Mouse (Mus musculus) MEL (cell line): Measurements from ENCODE around the gene Clptm1. TPM values are rescaled to one million over a fixed set of nuclear protein-coding genes. Genes with fewer than 3 reads are reported as not detected.

Experiments
- DNase-seq: peaks from one replicate; pipeline ENCODE4 v3.0.0; 2011; ENCODE audit warnings: low read depth, low spot score
- H3K27ac ChIP-seq: 2 replicates; pipeline ENCODE4 v1.5.1; 2012; ENCODE audit warnings: low read depth, mild to moderate bottlenecking, control low read depth, low read length, moderate library complexity; ENCODE audit not compliant: control insufficient read depth
- H3K27me3 ChIP-seq, 2 experiments: fragments of 150-350 bp in 1 of 2; sonication (generic) in 1 of 2; 2 replicates each; pipeline ENCODE4 v1.6.1; 2012; ENCODE audit warnings: low read length in 2 of 2, mild to moderate bottlenecking in 2 of 2, improper control_type of control experiment in 1 of 2, moderate library complexity in 1 of 2; ENCODE audit not compliant: insufficient read depth in 2 of 2, control insufficient read depth in 1 of 2
- H3K36me3 ChIP-seq, 2 experiments: 2 replicates each; pipeline ENCODE4 v1.6.1; 2012 to 2014; ENCODE audit warnings: low read length in 2 of 2, improper control_type of control experiment in 1 of 2, inconsistent platforms in 1 of 2, mild to moderate bottlenecking in 1 of 2; ENCODE audit not compliant: insufficient read depth in 2 of 2, control insufficient read depth in 1 of 2
- H3K4me1 ChIP-seq, 2 experiments: fragments of 150-350 bp in 1 of 2; sonication (generic) in 1 of 2; 2 replicates each; pipeline ENCODE4 v1.6.1; 2012; ENCODE audit warnings: low read length in 2 of 2, improper control_type of control experiment in 1 of 2, mild to moderate bottlenecking in 1 of 2; ENCODE audit not compliant: insufficient read depth in 2 of 2, control insufficient read depth in 1 of 2
- H3K4me3 ChIP-seq, 2 experiments: fragments of 150-350 bp in 1 of 2; sonication (generic) in 1 of 2; 2 replicates each; pipeline ENCODE4 v1.5.1; 2012; ENCODE audit warnings: low read depth in 2 of 2, low read length in 2 of 2, mild to moderate bottlenecking in 2 of 2, moderate library complexity in 2 of 2, control low read depth in 1 of 2, improper control_type of control experiment in 1 of 2; ENCODE audit not compliant: control insufficient read depth in 1 of 2, insufficient read depth in 1 of 2
- H3K79me2 ChIP-seq: 2 replicates; pipeline ENCODE4 v1.6.1; 2012; ENCODE audit warnings: mild to moderate bottlenecking, low read length, moderate library complexity; ENCODE audit not compliant: control insufficient read depth, poor library complexity, insufficient read depth
- H3K9ac ChIP-seq: 2 replicates; pipeline ENCODE4 v1.6.1; 2012; ENCODE audit warnings: low read depth, mild to moderate bottlenecking, control low read depth, low read length, moderate library complexity; ENCODE audit not compliant: control insufficient read depth, poor library complexity, severe bottlenecking
- H3K9me3 ChIP-seq: fragments of 150-350 bp; sonication (generic); replicated peaks from 2 replicates; pipeline ENCODE4 v1.6.1; 2012; ENCODE audit warnings: mild to moderate bottlenecking, low read length, improper control_type of control experiment, moderate library complexity; ENCODE audit not compliant: insufficient read depth
- CHD2 ChIP-seq: IDR thresholded peaks from 2 replicates; pipeline ENCODE4 v1.6.1; 2011; ENCODE audit warnings: low read length, improper control_type of control experiment
- CTCF ChIP-seq, 3 experiments: IDR thresholded peaks in 2 of 3; conservative IDR thresholded peaks in 1 of 3; 2 replicates each; pipeline ENCODE4 v1.5.1; 2011 to 2012; ENCODE audit warnings: low read length in 3 of 3, low read depth in 2 of 3, mild to moderate bottlenecking in 2 of 3, improper control_type of control experiment in 1 of 3, inconsistent platforms in 1 of 3, mixed read lengths in 1 of 3, moderate library complexity in 1 of 3; ENCODE audit not compliant: control insufficient read depth in 1 of 3, insufficient read depth in 1 of 3, poor library complexity in 1 of 3, severe bottlenecking in 1 of 3
- JUND ChIP-seq: IDR thresholded peaks from 2 replicates; pipeline ENCODE4 v1.6.1; 2011; ENCODE audit warnings: low read depth, mild to moderate bottlenecking, improper control_type of control experiment, low read length
- MEF2A ChIP-seq: IDR thresholded peaks from 2 replicates; pipeline ENCODE4 v1.6.1; 2014; ENCODE audit warnings: low read depth, mild to moderate bottlenecking, inconsistent platforms, low read length, improper control_type of control experiment; ENCODE audit not compliant: poor library complexity, insufficient replicate concordance, severe bottlenecking; ENCODE audit errors: extremely low read depth
- RCOR1 ChIP-seq: IDR thresholded peaks from 2 replicates; pipeline ENCODE4 v1.6.1; 2012; ENCODE audit warnings: low read depth, mild to moderate bottlenecking, inconsistent platforms, low read length, improper control_type of control experiment
- polyA plus RNA-seq, 2 experiments: library from polyadenylated mRNA; stranded (reverse) in 1 of 2; unstranded in 1 of 2; fragments of >175 nt in 1 of 2; fragments of >200 nt in 1 of 2; gene quantifications; 2 replicates each; pipeline versions ENCODE4 v1.2.1 to v1.2.4; 2012; ENCODE audit warnings: low replicate concordance in 2 of 2, low read depth in 1 of 2; ENCODE audit not compliant: insufficient read length in 2 of 2, insufficient read depth in 1 of 2, missing spikeins in 1 of 2
- total RNA-seq: library from RNA; depleted of rRNA; stranded (reverse); fragments of 300-350 nt; gene quantifications from 2 replicates; pipeline ENCODE4 v1.2.3, GENCODE M21; 2012

Clptm1 gene
- total and polyA plus RNA-seq, 3 experiments, result 58.5 to 102 (median 62.4) TPM

DNA sequence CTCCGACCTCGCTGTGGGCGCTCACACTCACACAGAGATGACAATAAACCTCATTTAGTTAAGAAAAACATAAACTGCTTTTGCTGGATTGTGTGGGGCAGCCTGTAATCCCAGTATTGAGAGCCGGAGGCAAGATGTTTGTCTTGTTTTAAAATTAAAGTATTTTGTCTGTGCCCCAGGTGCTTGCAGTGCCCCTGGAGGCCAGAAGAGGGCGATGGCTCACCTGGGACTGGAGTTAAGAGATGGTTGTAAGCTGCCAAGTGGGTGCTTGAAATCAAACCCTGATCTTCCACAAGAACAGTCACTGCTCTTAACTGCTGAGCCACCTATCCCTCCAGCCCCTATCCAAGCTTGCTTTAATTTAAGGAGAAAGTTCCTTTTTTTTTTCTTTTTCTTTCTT, 53.9 kb downstream of the Clptm1 start:
- no peaks in the 10 kb centered on the region for H3K79me2 ChIP-seq
- H3K9ac ChIP-seq, result no peak overlapping the region
- no peak overlapping the region for H3K27ac ChIP-seq
- no peak overlapping the region for H3K4me3 ChIP-seq
- TF ChIP-seq CTCF (IDR thresholded peaks at IDR 0.05 in 2 of 3, conservative IDR thresholded peaks at IDR 0.05 in 1 of 3; ENCODE audit: control insufficient read depth in 1 of 3, insufficient read depth in 1 of 3, low read depth in 2 of 3, low read length in 3 of 3, poor library complexity in 1 of 3, severe bottlenecking in 1 of 3) (peak; percentile 35 to 46 (median 37)), JUND (no peak)
- H3K36me3 ChIP-seq, result no peaks in the 10 kb centered on the region
- no peaks in the 10 kb centered on the region for H3K4me1 ChIP-seq
- no peaks in the 10 kb centered on the region for H3K9me3 ChIP-seq
- H3K27me3 ChIP-seq, result no peaks in the 10 kb centered on the region
- no peak for DNase-seq

DNA sequence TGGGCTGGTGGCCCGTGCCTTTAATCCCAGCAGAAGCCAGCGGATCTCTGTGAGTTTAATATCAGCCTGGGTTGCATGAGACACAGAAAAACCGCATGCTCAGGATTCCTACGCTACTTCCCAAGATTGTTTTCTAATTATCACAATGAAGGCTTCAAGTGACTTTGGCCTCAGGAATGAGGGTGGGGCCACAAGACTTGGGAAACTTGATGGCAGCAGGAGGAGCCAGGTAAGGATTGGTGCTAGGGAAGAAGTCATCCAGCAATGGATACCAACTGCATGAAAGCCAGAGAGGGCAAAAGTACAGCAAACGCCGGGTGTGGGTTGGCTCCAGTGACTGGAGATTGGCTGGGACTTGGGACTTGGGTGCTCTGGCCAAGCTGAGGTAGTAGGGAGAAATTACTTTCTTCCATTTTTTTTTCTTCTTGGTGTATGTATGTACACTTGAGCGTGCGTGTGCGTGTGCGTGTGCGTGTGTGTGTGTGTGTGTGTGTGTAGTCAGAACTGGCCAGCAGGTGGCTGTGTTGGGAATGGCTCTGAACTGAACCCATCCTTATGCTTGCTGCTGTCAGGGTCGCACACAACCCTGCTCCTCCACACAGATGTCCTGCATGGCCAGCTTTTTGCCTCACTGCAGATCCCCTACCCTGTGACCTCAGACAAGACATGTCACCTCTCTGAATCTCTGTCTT, 55.0 kb downstream of the Clptm1 start:
- H3K36me3 ChIP-seq, result no peaks in the 10 kb centered on the region
- H3K9ac ChIP-seq, result no peak overlapping the region
- H3K9me3 ChIP-seq, result no peaks in the 10 kb centered on the region
- H3K4me1 ChIP-seq, result no peaks in the 10 kb centered on the region
- H3K79me2 ChIP-seq, result no peaks in the 10 kb centered on the region
- H3K27me3 ChIP-seq, result no peaks in the 10 kb centered on the region
- no peak overlapping the region for H3K4me3 ChIP-seq
- no peak for DNase-seq
- no peak overlapping the region for H3K27ac ChIP-seq
- no peak for TF ChIP-seq RCOR1
- TF ChIP-seq CTCF (IDR thresholded peaks at IDR 0.05 in 2 of 3, conservative IDR thresholded peaks at IDR 0.05 in 1 of 3; ENCODE audit: control insufficient read depth in 1 of 3, insufficient read depth in 1 of 3, low read depth in 2 of 3, low read length in 3 of 3, poor library complexity in 1 of 3, severe bottlenecking in 1 of 3), result 0 out of 6 replicates have a peak, but pooled peaks of 1 of the 3 experiments have one; percentile 7

DNA sequence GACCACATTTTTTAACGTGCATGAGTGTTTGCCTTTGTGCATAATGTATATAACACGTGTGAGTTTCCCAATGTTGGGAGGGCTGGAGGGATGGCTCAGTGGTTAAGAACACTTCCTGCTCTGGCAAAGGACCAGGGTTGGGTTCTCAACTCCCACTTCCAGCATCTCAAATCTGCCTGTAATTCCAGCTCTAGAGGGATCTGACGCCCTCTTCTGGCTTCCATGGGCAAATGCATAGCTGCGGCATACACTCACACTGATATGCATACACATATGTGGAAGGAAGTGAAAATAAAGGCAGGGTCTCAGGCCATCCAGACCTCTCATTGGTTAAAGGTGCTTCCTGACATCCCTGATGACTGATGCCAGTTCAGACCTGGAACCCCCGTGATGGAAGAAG, 57.5 kb downstream of the Clptm1 start:
- Histone ChIP-seq H3K27me3 (no peaks in the 10 kb centered on the region), H3K9me3 (no peaks in the 10 kb centered on the region), H3K4me1 (peaks cover 2 to 11% of the 10 kb centered on the region in 2 experiments; a peak in 1 of 4 replicates), H3K27ac (no peak overlapping the region), H3K79me2 (peaks cover 19% of the 10 kb centered on the region), H3K9ac (no peak overlapping the region), H3K36me3 (peaks cover 0 to 12% of the 10 kb centered on the region in 2 experiments; a peak in 3 of 4 replicates), H3K4me3 (no peak overlapping the region)
- no peak for DNase-seq
- peak in 1 of 3 experiments; percentile 22; a peak in 1 of 6 replicates for TF ChIP-seq CTCF (IDR thresholded peaks at IDR 0.05 in 2 of 3, conservative IDR thresholded peaks at IDR 0.05 in 1 of 3; ENCODE audit: control insufficient read depth in 1 of 3, insufficient read depth in 1 of 3, low read depth in 2 of 3, low read length in 3 of 3, poor library complexity in 1 of 3, severe bottlenecking in 1 of 3)
- TF ChIP-seq CHD2, result no peak
- no peak for TF ChIP-seq MEF2A
- TF ChIP-seq, all 39 proteins: peak for 1
